Mouse (Mus musculus) frontal cortex, postnatal 36 days (tissue): ENCODE results near the gene Gm9732.
"Not testable (repeated sequence)": the region's sequence is repeated elsewhere in the genome, so short reads cannot be mapped to it uniquely, and the experiment has no call there.

Source experiments
- DNase-seq, 2 experiments: peaks; one replicate each; pipeline ENCODE4 v3.0.0; 2022; ENCODE audit warnings: low spot score in 2 of 2

Gm9732 gene

GRCm38 (mm10) chr14:43274986-43275511 is at the start of gene Gm9732:
Gm9732 (plus strand) TSS chr14:43275036.
- DNase-seq = not testable (repeated sequence)

- DNase-seq = not testable (repeated sequence)
These were observed 39.6 kb upstream of the Gm9732 start, which contains the start of gene Gm8122 for GRCm38 (mm10) chr14:43235204-43235603. Gm8122 (minus strand) TSS chr14:43235304.

DNA sequence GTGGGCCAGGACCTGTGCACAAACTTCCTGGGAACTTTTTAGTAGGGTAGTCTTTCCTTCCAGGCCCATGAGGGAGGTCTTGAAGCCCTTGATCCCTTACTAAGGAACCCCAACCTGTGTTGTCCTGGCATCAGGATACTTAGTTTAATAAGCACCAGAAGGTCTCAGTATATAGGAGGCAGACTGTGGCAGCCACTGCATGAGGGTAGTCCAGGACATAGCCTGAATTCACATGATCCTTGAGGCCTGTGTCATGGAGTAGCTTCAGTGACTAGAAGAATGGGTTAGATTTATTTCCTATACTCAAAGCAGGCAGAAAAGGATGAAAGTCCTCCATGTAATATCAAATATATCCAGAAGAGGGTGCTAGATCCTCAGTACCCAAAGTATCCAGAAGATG is 37.1 kb upstream of the Gm9732 start:
- DNase-seq = peak; percentile 30 to 42

DNA sequence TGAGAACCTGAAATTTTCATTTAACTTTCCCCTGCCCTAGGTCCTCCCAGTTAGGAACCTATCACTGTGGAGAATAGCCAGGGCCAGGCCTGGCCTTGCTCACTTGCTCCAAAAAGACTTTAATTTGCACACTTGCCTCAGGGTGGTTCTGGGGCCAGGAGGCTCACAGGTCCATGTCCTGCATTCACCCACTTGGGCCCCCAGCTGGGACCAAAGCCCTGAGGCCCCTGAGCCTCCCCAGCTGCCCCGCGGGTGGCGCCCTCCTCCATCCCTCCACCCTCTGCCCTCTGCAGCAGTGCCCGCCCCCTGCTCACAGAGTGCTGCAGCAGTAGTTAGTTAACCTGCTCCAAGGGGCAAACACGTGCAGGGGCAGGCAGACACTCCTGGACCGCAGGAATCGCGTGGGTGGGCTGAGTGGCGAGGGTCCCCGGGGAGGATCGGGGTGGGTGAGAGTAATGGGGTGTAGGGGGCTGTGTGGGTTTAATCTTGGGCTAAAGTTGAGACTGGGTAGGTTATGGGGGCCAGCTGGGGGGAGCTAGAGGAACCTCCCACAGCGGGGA is 25.1 kb upstream of the Gm9732 start:
- DNase-seq = not testable (repeated sequence)

DNA sequence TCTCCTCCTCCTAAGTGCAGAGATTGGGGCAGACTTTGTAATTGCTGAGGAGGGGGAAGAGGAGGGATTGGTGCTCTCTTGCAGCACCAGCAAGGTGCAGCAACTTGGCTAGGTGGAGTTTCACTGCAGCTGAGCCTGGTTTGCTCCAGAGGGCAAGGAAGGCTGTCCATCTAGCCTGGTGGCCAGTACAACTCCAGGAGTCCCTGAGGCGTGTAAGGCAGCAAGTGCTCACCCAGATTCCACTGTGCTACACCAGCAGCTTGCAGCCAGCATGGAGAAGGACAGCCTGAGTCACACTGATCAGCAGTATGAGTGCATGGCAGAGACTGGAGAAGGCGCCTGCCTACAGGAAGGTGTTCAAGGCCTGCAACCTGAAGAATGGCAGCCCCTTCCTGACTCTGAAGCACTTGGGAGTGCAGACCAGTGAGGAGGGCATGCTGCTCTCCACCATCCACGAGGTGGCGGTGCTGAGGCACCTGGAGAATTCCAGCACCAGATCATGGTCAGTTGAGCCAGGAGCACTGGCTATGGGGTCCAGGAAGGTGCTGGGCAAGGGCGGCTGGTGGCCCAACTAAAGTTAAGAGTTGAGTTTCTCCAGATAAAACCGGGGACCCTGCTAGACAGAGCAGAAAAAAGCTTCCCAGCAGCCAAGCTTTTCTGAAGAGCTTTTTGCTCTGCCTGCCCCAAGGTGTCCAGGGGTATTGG is 24.1 kb upstream of the Gm9732 start:
- not testable (repeated sequence) for DNase-seq

- DNase-seq = not testable (repeated sequence)
These were observed 18.3 kb upstream of the Gm9732 start for GRCm38 (mm10) chr14:43256511-43256910.

- not testable (repeated sequence) for DNase-seq
These were observed 16.5 kb upstream of the Gm9732 start, which contains the start of gene Gm8126 for GRCm38 (mm10) chr14:43258349-43258748. Gm8126 (plus strand) TSS chr14:43258649.

DNA sequence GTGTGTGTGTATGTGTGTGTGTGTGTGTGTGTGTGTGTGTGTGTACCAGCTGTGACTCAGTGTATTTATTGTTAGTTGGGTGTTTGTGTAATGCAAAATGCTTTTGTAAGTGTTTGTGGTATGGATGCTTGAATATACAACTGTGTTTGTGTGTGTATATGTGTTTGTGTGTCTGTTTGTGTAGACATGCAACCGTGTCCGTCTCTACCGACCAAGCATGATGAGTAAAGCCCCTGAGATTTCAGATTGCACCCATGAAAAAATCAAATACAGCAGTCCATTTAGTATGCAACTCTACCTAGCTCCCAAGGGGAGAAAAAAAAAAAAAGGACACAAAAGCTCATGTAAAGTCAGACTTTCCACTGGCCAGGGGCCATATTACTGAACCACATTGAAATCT is 11.4 kb upstream of the Gm9732 start:
- DNase-seq = not testable (repeated sequence)

DNA sequence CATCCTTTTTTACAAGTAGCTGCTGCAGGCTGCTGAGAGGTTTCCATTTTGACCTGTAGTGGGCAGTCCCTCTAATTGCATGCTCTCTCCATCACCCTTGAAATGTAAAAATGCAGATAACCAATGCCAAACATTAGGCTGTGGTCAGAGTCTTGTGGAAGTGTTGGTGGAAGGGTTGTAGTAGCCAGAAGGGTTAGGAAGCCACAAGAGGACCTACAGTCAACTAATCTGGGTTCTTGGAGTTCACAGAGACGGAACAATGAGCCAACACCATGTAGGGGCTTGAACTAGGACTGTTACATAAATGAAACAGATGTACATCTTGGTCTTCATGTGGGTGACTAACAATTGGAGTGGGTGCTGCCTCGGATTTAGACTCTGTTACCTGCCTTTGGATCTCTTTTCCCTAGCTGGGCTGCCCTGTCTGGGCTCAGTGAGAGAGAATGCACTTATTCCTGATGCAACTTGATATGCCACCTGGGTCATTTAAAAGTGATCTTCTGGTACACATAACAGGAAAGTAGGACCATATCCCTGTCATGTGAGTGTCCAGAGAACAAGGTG is 6.2 kb upstream of the Gm9732 start:
- not testable (repeated sequence) for DNase-seq

GRCm38 (mm10) chr14:43269211-43269610 is 5.6 kb upstream of the Gm9732 start:
- not testable (repeated sequence) for DNase-seq

DNA sequence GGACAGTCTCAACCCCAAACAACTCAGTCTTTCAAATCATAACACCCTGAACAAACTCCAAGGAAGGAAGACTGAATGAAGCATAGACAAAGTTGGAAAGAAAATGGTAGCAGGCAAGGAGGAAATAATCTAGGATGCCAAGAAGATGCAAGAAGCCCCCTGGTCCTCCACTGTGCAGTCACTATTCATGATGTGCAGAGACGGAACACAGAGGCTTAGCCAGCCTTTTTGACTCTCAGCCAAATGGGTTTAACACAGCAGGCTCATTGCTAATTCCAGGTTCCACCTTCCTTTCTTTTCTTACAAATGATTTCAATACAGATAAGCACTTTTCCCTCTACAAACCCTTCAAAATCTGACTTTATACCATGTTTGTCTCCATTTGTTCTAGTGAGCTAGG is 1.7 kb upstream of the Gm9732 start:
- not testable (repeated sequence) for DNase-seq

DNA sequence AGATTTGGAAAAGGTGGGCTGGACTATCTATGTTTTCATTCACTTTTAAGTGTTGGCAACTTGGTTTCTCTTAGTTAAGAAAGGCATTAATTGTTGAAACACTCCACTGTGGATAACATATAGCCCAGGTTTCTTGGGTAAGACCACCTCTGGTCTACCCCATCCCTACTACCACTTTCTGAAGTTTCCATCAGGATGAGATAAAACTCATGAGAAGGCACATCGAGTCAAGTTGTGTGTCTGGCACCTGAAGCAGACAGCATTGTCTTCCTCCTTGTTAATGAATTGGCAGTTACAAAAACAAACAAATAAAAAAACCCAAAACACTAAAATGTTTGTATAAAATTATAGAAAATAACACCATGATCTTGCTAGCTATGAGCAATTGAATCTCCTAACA is 916 bp downstream of the Gm9732 start:
- DNase-seq = not testable (repeated sequence)

GRCm38 (mm10) chr14:43277468-43277867 is 2.6 kb downstream of the Gm9732 start:
- DNase-seq = not testable (repeated sequence)

- not testable (repeated sequence) for DNase-seq
These were observed 3.3 kb downstream of the Gm9732 start for GRCm38 (mm10) chr14:43278146-43278545.

GRCm38 (mm10) chr14:43278681-43279080 is 3.8 kb downstream of the Gm9732 start:
- peak; percentile 68 to 84 for DNase-seq

GRCm38 (mm10) chr14:43293503-43293902 is 18.7 kb downstream of the Gm9732 start, which contains the start of gene Gm8127:
Gm8127 (minus strand) TSS chr14:43293832.
- DNase-seq = not testable (repeated sequence)

GRCm38 (mm10) chr14:43319516-43319915 is 44.7 kb downstream of the Gm9732 start:
- DNase-seq = not testable (repeated sequence)

GRCm38 (mm10) chr14:43328603-43329002 is 53.8 kb downstream of the Gm9732 start:
- not testable (repeated sequence) for DNase-seq

DNA sequence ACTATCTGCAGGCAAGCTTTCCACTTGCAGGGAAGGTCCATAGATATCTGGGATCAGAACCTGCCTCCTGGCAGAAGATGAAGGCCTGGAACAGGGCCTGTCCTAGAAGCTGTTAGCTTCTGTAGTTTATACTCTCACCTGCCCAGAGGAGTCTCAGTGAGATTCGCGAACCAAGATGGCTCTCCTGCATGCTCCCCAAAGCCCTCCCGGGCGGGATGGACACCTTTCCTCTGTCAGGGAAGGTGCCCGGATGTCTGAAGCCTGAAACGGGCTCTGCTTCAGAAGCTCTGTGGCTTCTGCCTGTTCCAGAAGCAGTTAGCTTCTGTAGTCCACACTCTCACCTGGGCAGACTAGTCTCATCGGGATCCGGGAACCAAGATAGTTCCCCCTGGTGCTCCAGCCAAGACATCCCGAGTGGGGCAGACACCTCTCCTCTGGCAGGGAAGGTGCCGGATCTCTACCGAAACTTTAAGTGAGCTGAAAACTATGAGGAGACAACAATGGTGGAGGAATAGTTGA is 56.6 kb downstream of the Gm9732 start:
- not testable (repeated sequence) for DNase-seq

DNA sequence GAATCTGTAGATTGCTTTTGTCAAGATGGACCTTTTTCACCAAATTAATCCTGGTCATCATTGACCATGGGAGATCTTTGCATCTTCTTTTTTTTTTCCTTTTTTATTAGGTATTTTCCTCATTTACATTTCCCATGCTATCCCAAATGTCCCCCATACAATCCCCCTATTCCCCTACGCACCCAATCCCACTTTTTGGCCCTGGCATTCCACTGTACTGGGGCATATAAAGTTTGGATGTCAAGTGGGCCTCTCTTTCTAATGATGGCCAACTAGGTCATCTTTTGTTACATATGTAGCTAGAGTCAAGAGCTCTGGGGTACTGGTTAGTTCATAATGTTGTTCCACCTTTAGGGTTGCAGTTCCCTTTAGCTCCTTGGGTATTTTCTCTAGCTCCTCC is 62.8 kb downstream of the Gm9732 start:
- not testable (repeated sequence) for DNase-seq

GRCm38 (mm10) chr14:43347711-43348110 is 72.9 kb downstream of the Gm9732 start, which contains the start of gene 1700001F09Rik:
1700001F09Rik (minus strand) TSS chr14:43347811.
- DNase-seq = not testable (repeated sequence)

DNA sequence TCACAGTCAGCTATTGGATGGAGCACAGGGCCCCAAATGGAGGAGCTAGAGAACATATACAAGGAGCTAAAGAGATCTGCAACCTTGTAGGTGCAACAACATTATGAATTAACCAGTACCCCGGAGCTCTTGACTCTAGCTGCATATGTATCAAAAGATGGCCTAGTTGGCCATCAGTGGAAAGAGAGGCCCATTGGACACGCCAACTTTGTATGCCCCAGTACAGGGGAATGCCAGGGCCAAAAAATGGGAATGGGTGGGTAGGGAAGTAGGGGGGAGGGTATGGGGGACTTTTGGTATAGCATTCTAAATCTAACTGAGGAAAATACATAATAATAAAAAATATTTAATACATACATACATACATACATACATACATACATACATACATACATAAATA is 78.1 kb downstream of the Gm9732 start:
- not testable (repeated sequence) for DNase-seq
